ENCODE assay signal across 17 mouse cellular contexts in the genomic region with DNA sequence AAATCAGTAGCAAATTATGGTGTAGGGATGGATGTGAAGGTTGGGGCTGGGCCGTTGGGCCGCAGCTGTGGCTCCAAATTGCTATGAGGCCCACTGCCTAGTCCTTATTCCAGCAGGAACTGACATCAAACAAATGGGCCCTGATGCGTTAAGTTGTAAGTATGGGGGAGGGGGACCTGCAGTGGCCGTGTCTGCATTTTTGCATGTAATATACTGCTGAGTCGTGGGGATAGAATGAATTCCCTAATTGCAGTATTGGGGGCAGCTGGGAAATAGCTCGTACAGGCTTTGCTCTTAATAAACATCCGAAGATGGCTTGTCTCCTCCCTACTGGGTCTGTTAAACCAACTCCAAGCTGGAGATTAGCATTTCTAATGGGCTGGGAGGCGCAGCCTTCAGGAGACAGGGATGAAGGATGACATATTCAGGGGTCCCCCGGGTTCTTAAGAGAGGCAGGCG. TPM values are rescaled to one million over a fixed set of nuclear protein-coding genes. Genes with fewer than 3 reads are reported as not detected.
A peak's percentile ranks its signal among the peaks of the same experiment; 100 is the strongest.
DNase-seq lines count a peak whose midpoint lies in the region; ATAC-seq lines count a peak whose summit lies in the region.
"Had no signal": no experiment of that assay in that cellular context is flagged by ENCODE, and none has a peak within 500 bp of the region (broad histone marks: within the 10 kb centered on the region; RNA-seq: fewer than 3 reads in every experiment).

No protein-coding gene starts in this region.

- peak; percentile 68 for ATAC-seq in hindbrain, embryonic 11.5 days (ENCODE audit: low FRiP score)
- ATAC-seq in midbrain, embryonic 13.5 days = peak; percentile 68
- ATAC-seq in intestine, embryonic 15.5 days = no peak
- ATAC-seq: intestine, postnatal 0 days had no signal

- H3K4me3 ChIP-seq in hindbrain, embryonic 11.5 days (ENCODE audit: low read depth, low read length) = no peak overlapping the region
- no peak overlapping the region for H3K4me3 ChIP-seq in midbrain, embryonic 13.5 days (replicated peaks)
- H3K4me3 ChIP-seq in intestine, embryonic 15.5 days (replicated peaks) = no peak overlapping the region
- H3K4me3 ChIP-seq: heart, embryonic 15.5 days; left cerebral cortex, adult 2 months; liver, embryonic 13.5 days had no signal

- H3K27me3 ChIP-seq in hindbrain, embryonic 11.5 days (ENCODE audit: control insufficient read depth, insufficient read depth, low read length) = no peaks in the 10 kb centered on the region
- H3K27me3 ChIP-seq in midbrain, embryonic 13.5 days = no peaks in the 10 kb centered on the region
- no peaks in the 10 kb centered on the region for H3K27me3 ChIP-seq in intestine, embryonic 15.5 days (replicated peaks)

- H3K36me3 ChIP-seq in hindbrain, embryonic 11.5 days (ENCODE audit: control insufficient read depth, insufficient read depth, low read length) = no peaks in the 10 kb centered on the region
- H3K36me3 ChIP-seq in midbrain, embryonic 13.5 days = no peaks in the 10 kb centered on the region
- H3K36me3 ChIP-seq in intestine, embryonic 15.5 days = no peaks in the 10 kb centered on the region
- H3K36me3 ChIP-seq: heart, embryonic 15.5 days; liver, embryonic 13.5 days had no signal

- peaks cover 25% of the 10 kb centered on the region for H3K4me1 ChIP-seq in hindbrain, embryonic 11.5 days (replicated peaks; ENCODE audit: control insufficient read depth, insufficient read depth, low read length)
- H3K4me1 ChIP-seq in midbrain, embryonic 13.5 days (replicated peaks) = peaks cover 82% of the 10 kb centered on the region
- peaks cover 17% of the 10 kb centered on the region for H3K4me1 ChIP-seq in intestine, embryonic 15.5 days (replicated peaks)

- no peaks in the 10 kb centered on the region for H3K9me3 ChIP-seq in hindbrain, embryonic 11.5 days (ENCODE audit: control insufficient read depth, low read length)
- H3K9me3 ChIP-seq in midbrain, embryonic 13.5 days = no peaks in the 10 kb centered on the region
- H3K9me3 ChIP-seq in intestine, embryonic 15.5 days = no peaks in the 10 kb centered on the region
- H3K9me3 ChIP-seq: heart, embryonic 15.5 days; liver, embryonic 13.5 days had no signal

- 15% methylated on average over 10 of the region's 10 CpGs for WGBS in hindbrain, embryonic 11.5 days
- WGBS in midbrain, embryonic 13.5 days = 10% methylated on average over 10 of the region's 10 CpGs
- whole genome bisulfite sequencing in intestine, embryonic 15.5 days = 34% methylated on average over 10 of the region's 10 CpGs

- H3K4me2 ChIP-seq in hindbrain, embryonic 11.5 days (replicated peaks; ENCODE audit: low read depth, low read length) = no peak overlapping the region
- H3K4me2 ChIP-seq in midbrain, embryonic 13.5 days (replicated peaks) = no peak overlapping the region
- no peak overlapping the region for H3K4me2 ChIP-seq in intestine, embryonic 15.5 days (replicated peaks)
- H3K4me2 ChIP-seq: heart, embryonic 15.5 days; liver, embryonic 13.5 days had no signal

- DNase-seq in cerebellum, postnatal 25 days = peak; percentile 5 to 10
- no peak for DNase-seq in cerebellum, postnatal 4 days (ENCODE audit: low spot score in 2 of 2)
- peak; percentile 73 for DNase-seq in hindbrain, embryonic 11.5 days (ENCODE audit: low spot score)
- peak; percentile 50 for DNase-seq in retina, embryonic 14.5 days (ENCODE audit: low spot score)
- no peak for DNase-seq in frontal cortex, postnatal 14 days (ENCODE audit: low spot score in 2 of 2)
- DNase-seq in heart, adult 11 months = no peak
- DNase-seq: adrenal gland, adult 8-10 months; kidney, postnatal 25 days; liver, embryonic 13.5 days; right cerebral cortex, postnatal 14 days; thymus, adult 18-20 months had no signal

- no peak overlapping the region for H3K9ac ChIP-seq in hindbrain, embryonic 11.5 days (ENCODE audit: low read depth, low read length)
- no peak overlapping the region for H3K9ac ChIP-seq in midbrain, embryonic 13.5 days (replicated peaks)
- H3K9ac ChIP-seq in intestine, embryonic 15.5 days = no peak overlapping the region
- H3K9ac ChIP-seq: heart, embryonic 15.5 days; liver, embryonic 13.5 days had no signal

- peak overlapping the region; percentile 90 for H3K27ac ChIP-seq in hindbrain, embryonic 11.5 days (ENCODE audit: low read depth, low read length)
- H3K27ac ChIP-seq in midbrain, embryonic 13.5 days = peak overlapping the region; percentile 83
- no peak overlapping the region for H3K27ac ChIP-seq in intestine, embryonic 15.5 days
- H3K27ac ChIP-seq: heart, embryonic 15.5 days; left cerebral cortex, adult 2 months; liver, embryonic 13.5 days; macrophage had no signal

RNA-seq across cellular contexts. Expression of a gene that starts 19.3 kb away (rescaled TPM):
- polyA plus RNA-seq in hindbrain, embryonic 11.5 days (2014; fragmentation: Nextera tagmentation; extraction: Ambion mirVana) = 45.9 and 68.9 TPM in 2 replicates
- polyA plus RNA-seq in midbrain, embryonic 13.5 days (2015; fragmentation: Nextera tagmentation; extraction: Ambion mirVana) = 63.2 and 90.2 TPM in 2 replicates
- polyA plus RNA-seq in intestine, embryonic 15.5 days (2015; fragmentation: Nextera tagmentation; extraction: Ambion mirVana) = 0.29 and 0.33 TPM in 2 replicates
- polyA plus RNA-seq: macrophage had no signal

RNA-seq across cellular contexts. Expression of a gene that starts 56.3 kb away (rescaled TPM):
- polyA plus RNA-seq in hindbrain, embryonic 11.5 days (2014; fragmentation: Nextera tagmentation; extraction: Ambion mirVana) = 1.3 TPM in 2 replicates
- polyA plus RNA-seq in midbrain, embryonic 13.5 days (2015; fragmentation: Nextera tagmentation; extraction: Ambion mirVana) = 1.3 TPM in 2 replicates
- 1.8 and 2.0 TPM in 2 replicates for polyA plus RNA-seq in intestine, embryonic 15.5 days (2015; fragmentation: Nextera tagmentation; extraction: Ambion mirVana)

Comparison
In these comparisons a context has a peak if more than half of its experiments do, and no peak if none do; other contexts are left out.
1. DNase-seq: peak in cerebellum, postnatal 25 days (2 of 2), hindbrain, embryonic 11.5 days (single experiment) and retina, embryonic 14.5 days (single experiment); none in cerebellum, postnatal 4 days (0 of 2), frontal cortex, postnatal 14 days (0 of 2) and heart, adult 11 months (single experiment).
2. RNA of a gene that starts 19.3 kb away (polyA plus RNA-seq): 63.2 to 90.2 TPM in midbrain, embryonic 13.5 days and 45.9 to 68.9 TPM in hindbrain, embryonic 11.5 days; 0.29 to 0.33 TPM in intestine, embryonic 15.5 days; every median in the first group is over 10 times any median in the second.